Mouse (Mus musculus) bone marrow macrophage, adult 2 months (primary cell): ENCODE results near the gene Nudcd3. TPM values are rescaled to one million over a fixed set of nuclear protein-coding genes. Genes with fewer than 3 reads are reported as not detected.

ENCODE experiments used
- H3K27ac ChIP-seq: 2 replicates; pipeline ENCODE4 v1.5.1; 2012; ENCODE audit warnings: low read depth, low read length; ENCODE audit not compliant: insufficient read depth
- H3K4me1 ChIP-seq: 2 replicates; pipeline ENCODE4 v1.6.1; 2012; ENCODE audit warnings: low read length; ENCODE audit not compliant: control insufficient read depth, insufficient read depth
- H3K4me3 ChIP-seq: 2 replicates; pipeline ENCODE4 v1.5.1; 2012; ENCODE audit warnings: mild to moderate bottlenecking, low read length, moderate library complexity; ENCODE audit not compliant: insufficient read depth
- CTCF ChIP-seq: IDR thresholded peaks from 2 replicates; pipeline ENCODE4 v1.5.1; 2012; ENCODE audit warnings: low read depth, mild to moderate bottlenecking, low read length, moderate library complexity
- POLR2A ChIP-seq: IDR thresholded peaks from 2 replicates; pipeline ENCODE4 v1.6.1; 2012; ENCODE audit warnings: mild to moderate bottlenecking, low read depth, low read length, borderline replicate concordance
- polyA plus RNA-seq: library from polyadenylated mRNA; stranded (reverse); fragments of >200 nt; gene quantifications from 2 replicates; pipeline ENCODE4 v1.2.4, GENCODE M21; 2012; ENCODE audit not compliant: missing spikeins, insufficient read depth, insufficient read length

Nudcd3 gene
- polyA plus RNA-seq, 1 experiment, result 30.6 TPM

- TF ChIP-seq POLR2A (no peak), CTCF (no peak)
- Histone ChIP-seq H3K4me1 (no peaks in the 10 kb centered on the region), H3K4me3 (peak overlapping the region; percentile 22; the same call in 1 of the 2 replicates)
Measured at GRCm38 (mm10) chr11:6065046-6065521, 135.1 kb downstream of the Nudcd3 start.

GRCm38 (mm10) chr11:6064215-6065045 lies 135.8 kb downstream of the Nudcd3 start:
- no peak for TF ChIP-seq POLR2A
- TF ChIP-seq CTCF, result no peak
- Histone ChIP-seq H3K4me3 (no peak overlapping the region), H3K4me1 (no peaks in the 10 kb centered on the region), H3K27ac (no peak overlapping the region)

More at GRCm38 (mm10) chr11:6065046-6065521, 135.1 kb downstream of the Nudcd3 start:
- H3K27ac ChIP-seq, result no peak overlapping the region

- no peak overlapping the region for H3K27ac ChIP-seq
Measured at GRCm38 (mm10) chr11:6063501-6064214, 136.6 kb downstream of the Nudcd3 start.

GRCm38 (mm10) chr11:6063065-6063464 lies 137.2 kb downstream of the Nudcd3 start:
- Histone ChIP-seq H3K27ac (no peak overlapping the region), H3K4me1 (no peaks in the 10 kb centered on the region), H3K4me3 (no peak overlapping the region)
- TF ChIP-seq POLR2A, result no peak
- no peak for TF ChIP-seq CTCF

More at GRCm38 (mm10) chr11:6063501-6064214, 136.6 kb downstream of the Nudcd3 start:
- Histone ChIP-seq H3K4me1 (no peaks in the 10 kb centered on the region), H3K4me3 (no peak overlapping the region)
- TF ChIP-seq POLR2A (no peak), CTCF (no peak)

- Histone ChIP-seq H3K4me1 (no peaks in the 10 kb centered on the region), H3K27ac (no peak overlapping the region), H3K4me3 (no peak overlapping the region)
- TF ChIP-seq CTCF (no peak), POLR2A (no peak)
Measured at GRCm38 (mm10) chr11:6062329-6062728, 137.9 kb downstream of the Nudcd3 start.

- TF ChIP-seq POLR2A (no peak), CTCF (no peak)
- Histone ChIP-seq H3K4me3 (no peak overlapping the region), H3K27ac (no peak overlapping the region), H3K4me1 (no peaks in the 10 kb centered on the region)
Measured at GRCm38 (mm10) chr11:6061891-6062290, 138.3 kb downstream of the Nudcd3 start.

- TF ChIP-seq CTCF (no peak), POLR2A (no peak)
- Histone ChIP-seq H3K4me3 (no peak overlapping the region), H3K27ac (no peak overlapping the region), H3K4me1 (no peaks in the 10 kb centered on the region)
Measured at GRCm38 (mm10) chr11:6059162-6059561, 141.1 kb downstream of the Nudcd3 start.

Other genes starting within 250 kb of the Nudcd3 start
- 48.1 and 50.0 TPM in 2 replicates for gene Ykt6, start 244.7 kb downstream of the Nudcd3 start, polyA plus RNA-seq
- gene Camk2b, start 134.1 kb downstream of the Nudcd3 start, polyA plus RNA-seq, result 0.20 and 0.63 TPM in 2 replicates
- gene A730071L15Rik, start 386 bp downstream of the Nudcd3 start, polyA plus RNA-seq, result not detected in 2 replicates
- not detected in 2 replicates for gene Npc1l1, start 29.7 kb upstream of the Nudcd3 start, polyA plus RNA-seq
- 16.2 and 19.2 TPM in 2 replicates for gene Ddx56, start 67.4 kb upstream of the Nudcd3 start, polyA plus RNA-seq
- 52.9 and 55.0 TPM in 2 replicates for gene Tmed4, start 74.5 kb upstream of the Nudcd3 start, polyA plus RNA-seq
- 52.8 and 57.1 TPM in 2 replicates for gene Ogdh, start 91.2 kb upstream of the Nudcd3 start, polyA plus RNA-seq
- gene Zmiz2, start 188.7 kb upstream of the Nudcd3 start, polyA plus RNA-seq, result 89.7 and 107 TPM in 2 replicates
- 1,442 and 1,533 TPM in 2 replicates for gene Ppia, start 215.0 kb upstream of the Nudcd3 start, polyA plus RNA-seq
- gene H2afv, start 244.0 kb upstream of the Nudcd3 start, polyA plus RNA-seq, result 146 and 172 TPM in 2 replicates